Comparison of ENCODE assay signal across 8 mouse cellular contexts in the genomic region with DNA sequence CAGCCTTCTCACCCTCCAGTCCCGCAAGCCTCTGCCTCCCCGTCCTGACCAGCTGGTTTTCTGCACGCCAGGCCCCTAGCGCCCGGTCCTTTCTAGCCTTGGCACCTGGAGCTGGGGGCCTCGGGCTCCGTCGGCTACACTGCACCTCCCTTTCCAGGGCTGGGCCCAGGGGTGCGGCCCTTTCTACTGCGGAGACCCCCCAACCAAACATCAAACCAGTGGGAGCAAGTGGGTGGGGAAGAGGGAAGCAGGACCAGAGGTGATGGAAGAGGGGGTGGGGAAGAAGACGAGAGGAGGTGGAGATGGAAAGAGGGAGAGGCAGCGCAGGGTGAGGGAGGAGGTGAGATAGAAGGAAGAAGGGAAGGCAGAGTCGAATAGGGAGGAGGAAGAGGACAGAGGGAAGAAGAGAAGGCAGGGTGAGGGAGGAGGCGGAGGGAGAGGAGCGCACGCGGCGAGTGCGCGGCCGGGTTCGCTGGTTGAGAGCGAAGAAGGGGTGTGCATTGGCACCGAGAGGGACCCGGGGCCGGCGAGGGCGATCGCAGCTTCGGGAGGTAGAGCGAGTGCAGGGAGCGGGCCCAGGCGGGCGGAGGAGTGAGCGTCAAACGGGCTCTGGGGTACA. TPM values are rescaled to one million over a fixed set of nuclear protein-coding genes. Genes with fewer than 3 reads are reported as not detected.
DNase-seq lines count a peak whose midpoint lies in the region; ATAC-seq and TF ChIP-seq lines count a peak whose summit lies in the region.

Car11 (plus strand) TSS at position 321 of the 619 bp plus-strand sequence.

- 2% methylated on average over 36 of the region's 36 CpGs for WGBS in kidney, embryonic 14.5 days
- 1% methylated on average over 35 of the region's 36 CpGs for WGBS in embryonic facial prominence, embryonic 11.5 days
- WGBS in hindbrain, embryonic 13.5 days: 1% methylated on average over 36 of the region's 36 CpGs
- WGBS in liver, embryonic 14.5 days (ENCODE audit: insufficient replicate concordance): 5% methylated on average over 35 of the region's 36 CpGs

- peak within 1 kb of the TSS; percentile 92 for H3K4me2 ChIP-seq in kidney, embryonic 14.5 days (replicated peaks; ENCODE audit: low read depth, low read length)
- H3K4me2 ChIP-seq in embryonic facial prominence, embryonic 11.5 days (ENCODE audit: low read depth, low read length): peak within 1 kb of the TSS; percentile 72
- peak within 1 kb of the TSS; percentile 94 for H3K4me2 ChIP-seq in hindbrain, embryonic 13.5 days
- peak within 1 kb of the TSS; percentile 36 for H3K4me2 ChIP-seq in liver, embryonic 14.5 days (ENCODE audit: low read depth)

- peaks cover 12% of the 10 kb centered on the region for H3K27me3 ChIP-seq in kidney, embryonic 14.5 days (ENCODE audit: control insufficient read depth, insufficient read depth, low read length)
- peaks cover 19% of the 10 kb centered on the region for H3K27me3 ChIP-seq in embryonic facial prominence, embryonic 11.5 days (ENCODE audit: control insufficient read depth, insufficient read depth, low read length)
- peaks cover 24% of the 10 kb centered on the region for H3K27me3 ChIP-seq in hindbrain, embryonic 13.5 days
- peaks cover 31% of the 10 kb centered on the region for H3K27me3 ChIP-seq in liver, embryonic 14.5 days (ENCODE audit: control insufficient read depth, insufficient read depth, low read length)

- H3K9me3 ChIP-seq in kidney, embryonic 14.5 days (ENCODE audit: control insufficient read depth, low read length): no peaks in the 10 kb centered on the region
- no peaks in the 10 kb centered on the region for H3K9me3 ChIP-seq in embryonic facial prominence, embryonic 11.5 days (replicated peaks; ENCODE audit: control insufficient read depth, low read length)
- no peaks in the 10 kb centered on the region for H3K9me3 ChIP-seq in hindbrain, embryonic 13.5 days
- no peaks in the 10 kb centered on the region for H3K9me3 ChIP-seq in liver, embryonic 14.5 days (ENCODE audit: control insufficient read depth, low read length)

- H3K9ac ChIP-seq in kidney, embryonic 14.5 days (ENCODE audit: low read depth, low read length): peak within 1 kb of the TSS; percentile 53
- H3K9ac ChIP-seq in embryonic facial prominence, embryonic 11.5 days (replicated peaks; ENCODE audit: low read length): peak within 1 kb of the TSS; percentile 51
- H3K9ac ChIP-seq in hindbrain, embryonic 13.5 days: peak within 1 kb of the TSS; percentile 82
- no peak within 1 kb of the TSS for H3K9ac ChIP-seq in liver, embryonic 14.5 days (replicated peaks)

- H3K27ac ChIP-seq in kidney, embryonic 14.5 days (ENCODE audit: low read depth, low read length): no peak within 1 kb of the TSS
- H3K27ac ChIP-seq in embryonic facial prominence, embryonic 11.5 days (replicated peaks; ENCODE audit: low read depth, low read length): no peak within 1 kb of the TSS
- H3K27ac ChIP-seq in hindbrain, embryonic 13.5 days: peak within 1 kb of the TSS; percentile 86
- H3K27ac ChIP-seq in liver, embryonic 14.5 days: no peak within 1 kb of the TSS

- no peak for DNase-seq in kidney, postnatal 36 days
- DNase-seq in adrenal gland, adult 18-20 months (ENCODE audit: low spot score in 2 of 2): no peak
- no peak for DNase-seq in embryonic facial prominence, embryonic 11.5 days (ENCODE audit: low spot score)
- DNase-seq in liver, embryonic 14.5 days (ENCODE audit: low read depth in 3 of 3, low spot score in 3 of 3): no peak
- DNase-seq in testis, postnatal 10 days (ENCODE audit: low spot score): peak; percentile 69
- no peak for DNase-seq in spleen, adult 18-20 months

- no peak for TF ChIP-seq EP300 in liver, embryonic 14.5 days (IDR thresholded peaks at IDR 0.05; ENCODE audit: low read depth)

- peak within 1 kb of the TSS; percentile 44 for H3K4me3 ChIP-seq in kidney, embryonic 14.5 days (ENCODE audit: low read length)
- H3K4me3 ChIP-seq in embryonic facial prominence, embryonic 11.5 days (ENCODE audit: low read depth, low read length): peak within 1 kb of the TSS; percentile 31
- peak within 1 kb of the TSS; percentile 54 for H3K4me3 ChIP-seq in hindbrain, embryonic 13.5 days
- H3K4me3 ChIP-seq in liver, embryonic 14.5 days (ENCODE audit: insufficient read depth in 1 of 2, low read depth in 2 of 2, low read length in 2 of 2): no peak within 1 kb of the TSS; a peak in 1 of 4 replicates

- ATAC-seq in kidney, embryonic 14.5 days (ENCODE audit: low FRiP score, low TSS enrichment): no peak
- ATAC-seq in embryonic facial prominence, embryonic 11.5 days (replicated peaks; ENCODE audit: insufficient number of reproducible peaks, low FRiP score, low TSS enrichment, low read depth): no peak
- no peak for ATAC-seq in hindbrain, embryonic 13.5 days (ENCODE audit: low FRiP score)
- ATAC-seq in liver, embryonic 14.5 days (ENCODE audit: insufficient read depth): no peak

- peaks cover 21% of the 10 kb centered on the region for H3K4me1 ChIP-seq in kidney, embryonic 14.5 days (ENCODE audit: control insufficient read depth, insufficient read depth, low read length)
- peaks cover 7% of the 10 kb centered on the region for H3K4me1 ChIP-seq in embryonic facial prominence, embryonic 11.5 days (ENCODE audit: control insufficient read depth, insufficient read depth, low read length)
- peaks cover 51% of the 10 kb centered on the region for H3K4me1 ChIP-seq in hindbrain, embryonic 13.5 days (replicated peaks)
- H3K4me1 ChIP-seq in liver, embryonic 14.5 days (replicated peaks; ENCODE audit: control insufficient read depth in 2 of 2, insufficient read depth in 2 of 2, low read length in 1 of 2): peaks cover 8 to 10% of the 10 kb centered on the region in 2 experiments

- no peaks in the 10 kb centered on the region for H3K36me3 ChIP-seq in kidney, embryonic 14.5 days (ENCODE audit: control insufficient read depth, insufficient read depth, low read length)
- H3K36me3 ChIP-seq in embryonic facial prominence, embryonic 11.5 days (replicated peaks; ENCODE audit: control insufficient read depth, insufficient read depth, low read depth, low read length): no peaks in the 10 kb centered on the region
- no peaks in the 10 kb centered on the region for H3K36me3 ChIP-seq in hindbrain, embryonic 13.5 days
- H3K36me3 ChIP-seq in liver, embryonic 14.5 days (replicated peaks; ENCODE audit: control insufficient read depth, insufficient read depth, low read depth): no peaks in the 10 kb centered on the region

- no peak for TF ChIP-seq CTCF in liver, embryonic 14.5 days (IDR thresholded peaks at IDR 0.05; ENCODE audit: low read depth)

RNA-seq across cellular contexts. Expression of gene Car11, which starts in this region (rescaled TPM):
- polyA plus RNA-seq in kidney, embryonic 14.5 days (2014; fragmentation: Nextera tagmentation; extraction: Ambion mirVana): 6.9 and 11.9 TPM in 2 replicates
- 10 to 100 TPM; 15.8 to 16.9 TPM for total RNA-seq in adrenal gland, adult 18-20 months (2021)
- 6.9 and 8.7 TPM in 2 replicates for polyA plus RNA-seq in embryonic facial prominence, embryonic 11.5 days (2014; fragmentation: Nextera tagmentation; extraction: Ambion mirVana)
- polyA plus RNA-seq in hindbrain, embryonic 13.5 days (2015; fragmentation: Nextera tagmentation; extraction: Ambion mirVana): 38.5 and 41.6 TPM in 2 replicates
- 0.23 and 0.58 TPM in 2 replicates for polyA plus RNA-seq in liver, embryonic 14.5 days (2012; rRNA removed)
- polyA plus RNA-seq in liver, embryonic 14.5 days (2014; fragmentation: Nextera tagmentation; extraction: Ambion mirVana): 0.42 and 0.44 TPM in 2 replicates

Comparison
In these comparisons a context has a peak if more than half of its experiments do, and no peak if none do; other contexts are left out.
1. H3K4me2 ChIP-seq: peak in every context shown above with its lines; median percentile 94 in hindbrain, embryonic 13.5 days; 92 in kidney, embryonic 14.5 days; 72 in embryonic facial prominence, embryonic 11.5 days; 36 in liver, embryonic 14.5 days.
2. H3K4me3 ChIP-seq: peak in kidney, embryonic 14.5 days (single experiment), embryonic facial prominence, embryonic 11.5 days (single experiment) and hindbrain, embryonic 13.5 days (single experiment); none in liver, embryonic 14.5 days (0 of 2).